Mouse (Mus musculus): ENCODE measurements around the gene Psmg3. TPM values are rescaled to one million over a fixed set of nuclear protein-coding genes. Genes with fewer than 3 reads are reported as not detected.

Psmg3 gene
- total RNA-seq, 2 experiments from 2014 or later = 30.9 to 32.5 TPM

DNA sequence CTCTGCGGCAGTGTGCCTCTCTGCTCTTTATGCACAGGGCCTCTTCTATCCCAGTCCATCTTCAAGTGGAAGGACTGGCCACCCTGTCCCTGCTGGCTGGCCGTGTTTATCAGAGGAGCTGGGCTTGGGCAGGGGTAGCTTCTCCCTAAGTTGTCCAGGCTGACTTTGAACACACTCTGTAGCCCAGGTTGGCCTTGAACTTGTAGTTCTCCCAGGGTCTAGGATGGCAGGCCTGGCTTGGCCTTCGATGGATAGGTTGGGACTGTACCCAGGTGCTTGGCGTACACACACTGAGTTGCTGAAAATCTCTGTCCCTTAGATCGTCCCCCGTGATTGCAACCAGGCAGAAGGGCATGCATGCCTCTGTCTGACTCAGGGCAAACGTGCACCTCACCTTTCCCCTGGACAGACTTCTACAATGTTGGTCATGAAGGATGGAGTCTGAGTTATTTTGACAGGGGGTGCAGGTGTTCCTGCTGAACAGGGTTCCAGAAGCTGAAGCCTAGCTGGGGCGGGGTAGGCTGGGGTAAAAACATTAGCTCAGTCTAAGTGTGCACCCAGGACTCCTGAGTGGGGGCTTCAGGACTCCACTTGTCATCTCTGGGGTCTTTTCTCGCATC lies 30.6 kb downstream of the Psmg3 start:
- ATAC-seq (replicated peaks; ENCODE audit: poor library complexity) = no peak

DNA sequence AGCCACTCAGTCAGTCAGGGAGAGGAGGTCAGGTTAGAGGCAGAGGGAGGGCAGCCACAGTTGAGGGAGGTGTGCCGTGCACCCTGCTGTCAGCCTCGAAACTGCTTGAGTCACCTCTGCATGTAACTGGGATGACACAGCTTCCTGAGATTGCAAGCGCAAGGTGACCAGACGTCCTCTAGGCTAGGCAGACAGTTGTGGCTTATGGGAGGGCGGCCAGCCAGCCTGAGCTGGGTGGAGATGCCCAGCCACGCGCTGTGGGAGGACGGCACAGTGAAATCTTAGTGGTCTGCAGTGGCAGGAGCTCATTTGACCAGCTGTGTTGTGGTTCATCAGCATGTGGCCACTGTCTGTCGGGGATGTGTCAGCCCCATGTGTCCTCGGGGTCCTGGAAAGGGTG lies 31.7 kb downstream of the Psmg3 start:
- peak; percentile 42 for ATAC-seq (replicated peaks; ENCODE audit: poor library complexity)

DNA sequence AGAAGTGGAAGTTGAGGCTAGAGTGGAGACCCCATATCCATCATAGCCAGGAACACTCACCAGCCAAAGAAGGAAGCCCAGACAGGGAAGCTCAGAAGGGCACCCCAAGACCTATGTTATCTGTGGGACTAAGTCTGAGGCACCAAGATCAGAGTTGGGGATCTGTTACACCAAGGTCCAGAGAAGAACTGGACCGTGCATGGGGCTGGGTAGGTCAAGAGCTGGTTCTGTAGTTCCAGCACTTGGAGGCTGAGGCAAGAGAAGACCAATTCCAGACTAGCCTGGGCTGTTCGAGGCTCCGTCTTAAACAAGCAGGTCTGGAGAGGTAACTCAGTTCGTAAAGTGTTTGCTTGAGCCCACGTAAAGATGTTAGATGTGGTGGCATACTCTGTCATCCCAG lies 32.5 kb downstream of the Psmg3 start:
- ATAC-seq (replicated peaks; ENCODE audit: poor library complexity) = no peak

DNA sequence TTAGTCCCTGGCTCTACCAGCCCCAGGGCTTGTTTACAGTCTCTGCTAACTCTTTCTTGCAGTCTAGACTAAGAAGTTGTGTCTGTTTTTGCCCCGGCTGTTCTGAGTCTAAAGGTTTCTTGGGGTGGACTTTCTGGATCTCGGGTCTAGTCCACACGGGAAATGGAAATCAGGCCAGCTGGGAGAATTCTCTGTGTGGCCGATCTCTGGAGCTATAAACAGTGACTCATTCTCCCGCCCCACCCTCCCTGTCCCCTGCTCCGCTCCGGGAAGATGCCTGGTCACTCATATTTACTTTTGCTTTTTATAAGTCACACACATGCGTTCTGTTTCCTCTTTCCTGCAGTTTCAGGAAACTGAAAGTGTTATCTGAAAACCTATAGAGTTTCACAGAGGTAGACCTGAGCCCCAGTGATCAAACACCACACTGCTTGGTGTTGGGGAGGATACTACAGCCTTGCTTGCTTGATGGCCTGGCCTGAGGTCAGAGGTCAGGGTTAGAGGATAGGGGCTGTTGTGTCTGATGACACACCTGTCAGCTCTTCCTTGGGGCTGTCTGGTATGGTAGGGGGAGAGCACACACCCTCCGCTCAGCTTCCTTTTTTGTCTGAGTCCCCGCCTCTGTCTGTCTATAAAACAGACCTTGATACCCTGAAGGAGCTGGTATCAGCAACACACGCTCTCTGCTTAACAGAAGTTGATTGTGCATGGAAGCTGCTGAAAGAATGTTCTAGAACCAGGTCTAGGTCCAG lies 33.2 kb downstream of the Psmg3 start:
- ATAC-seq (replicated peaks; ENCODE audit: poor library complexity) = no peak

DNA sequence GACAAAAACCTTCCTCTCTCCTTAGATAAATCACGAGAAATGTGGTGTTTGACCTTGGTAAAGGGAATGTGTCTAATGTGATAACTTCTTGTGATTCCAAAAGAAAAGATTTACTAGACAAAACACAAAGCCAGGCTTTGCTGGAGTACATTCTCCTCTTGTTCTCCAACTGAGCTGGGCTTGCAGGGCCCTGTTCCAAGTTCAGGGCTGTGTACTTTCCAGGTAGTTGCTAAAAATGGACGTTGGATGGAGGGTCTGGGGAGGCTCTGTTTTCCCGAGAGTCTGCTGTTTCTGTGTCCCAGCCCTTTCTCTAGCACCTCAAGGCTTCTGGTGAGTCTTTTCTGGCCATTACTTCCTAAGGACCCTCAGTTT lies 33.7 kb downstream of the Psmg3 start:
- no peak for ATAC-seq (replicated peaks; ENCODE audit: poor library complexity)

DNA sequence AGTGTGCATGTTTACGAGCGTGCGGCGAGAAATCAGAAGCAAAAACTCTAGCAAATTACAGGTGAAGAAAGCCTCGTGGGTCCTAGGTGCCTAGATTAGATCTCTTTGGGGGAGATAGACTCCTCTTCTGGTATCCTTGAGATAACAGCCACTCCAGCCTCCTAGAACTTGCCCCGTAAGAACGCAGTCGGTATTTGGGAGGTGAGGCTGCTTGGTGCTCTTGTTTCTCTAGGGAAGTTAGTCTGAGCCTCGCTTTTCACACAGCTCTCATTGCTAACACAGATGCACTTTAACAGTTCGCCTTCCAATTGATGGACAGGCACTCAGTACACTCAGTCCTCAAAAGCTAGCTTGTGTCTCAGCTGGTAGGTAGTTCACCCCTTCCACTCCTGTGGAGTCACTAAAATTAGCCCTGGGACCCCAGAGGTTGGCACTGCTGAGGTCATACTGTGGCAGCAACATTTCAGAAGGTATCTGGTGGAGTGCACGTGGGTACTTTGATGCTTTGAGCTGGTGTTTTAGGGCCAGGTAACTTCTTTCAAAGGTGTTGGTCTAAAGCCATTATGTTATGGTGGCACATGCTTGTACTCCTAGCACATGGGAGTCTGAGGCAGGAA lies 34.4 kb downstream of the Psmg3 start:
- ATAC-seq (replicated peaks; ENCODE audit: poor library complexity) = no peak

DNA sequence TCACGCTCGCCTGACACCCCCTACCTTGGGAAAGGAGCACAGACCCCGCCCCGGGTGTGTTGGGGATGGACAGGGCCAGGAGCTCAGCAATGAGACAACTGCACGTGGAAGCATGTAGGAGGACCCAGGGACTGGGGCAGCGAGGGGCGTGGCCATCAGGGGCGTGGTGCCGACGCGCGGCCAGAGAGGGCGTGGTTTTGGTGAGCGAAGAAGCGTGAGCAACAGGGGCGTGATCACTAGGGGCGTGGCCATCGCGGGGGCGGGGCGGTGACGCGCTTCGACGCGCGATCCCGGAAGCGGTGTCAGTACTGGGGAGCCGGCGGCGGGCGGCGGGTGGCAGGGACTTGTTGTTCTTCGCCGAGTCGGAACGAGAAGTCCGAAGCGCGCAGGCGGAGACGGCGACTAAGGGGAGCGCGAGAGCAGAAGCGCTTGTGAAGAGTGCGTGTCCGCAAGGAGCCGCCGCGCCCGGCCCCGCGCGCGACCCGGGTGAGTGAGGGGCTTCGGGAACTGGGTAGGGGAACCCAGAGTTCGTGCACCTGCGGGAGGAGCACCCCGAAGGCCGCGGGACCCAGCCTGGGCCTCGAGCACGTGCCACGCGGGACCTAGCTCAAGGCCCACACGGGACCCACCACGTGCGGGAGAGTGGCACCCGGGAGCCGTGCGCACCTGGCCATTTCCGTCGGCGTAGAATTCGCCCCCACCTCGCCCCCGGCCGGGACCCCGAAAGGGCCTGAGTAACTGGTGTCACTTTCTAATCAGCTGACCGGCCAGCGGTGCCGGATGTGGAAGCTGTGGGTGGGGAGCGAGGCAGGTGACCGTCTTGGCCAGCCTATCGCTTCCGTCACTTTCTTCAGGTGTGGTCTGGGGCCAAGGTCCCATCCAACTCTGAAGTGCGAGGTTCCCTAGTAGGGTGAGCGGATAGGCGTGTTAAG lies 35.2 kb downstream of the Psmg3 start, which contains the start of gene Mafk:
Mafk (plus strand) TSS at position 287 of the 932 bp plus-strand sequence.
- ATAC-seq (replicated peaks; ENCODE audit: poor library complexity) = peak; percentile 77

DNA sequence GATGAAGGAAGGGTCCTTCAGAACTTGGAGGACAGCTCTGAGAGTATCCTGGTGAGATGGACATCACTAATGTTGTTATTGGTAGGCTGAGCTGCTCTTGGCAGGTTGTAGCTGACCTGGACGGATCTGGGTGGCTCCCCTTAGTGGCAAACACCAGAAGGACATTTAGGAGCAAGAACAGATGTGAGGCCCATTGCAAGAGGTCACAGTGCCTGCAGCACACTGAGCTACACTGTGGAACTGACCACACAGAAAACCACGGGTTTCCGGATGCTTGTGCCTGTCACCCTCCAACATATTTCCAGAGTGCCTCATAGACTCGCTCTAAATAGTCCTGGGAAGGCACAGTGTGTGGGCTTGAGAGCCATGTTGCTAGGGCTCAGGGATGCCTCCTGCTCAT lies 37.2 kb downstream of the Psmg3 start:
- peak; percentile 42 for ATAC-seq (replicated peaks; ENCODE audit: poor library complexity)

DNA sequence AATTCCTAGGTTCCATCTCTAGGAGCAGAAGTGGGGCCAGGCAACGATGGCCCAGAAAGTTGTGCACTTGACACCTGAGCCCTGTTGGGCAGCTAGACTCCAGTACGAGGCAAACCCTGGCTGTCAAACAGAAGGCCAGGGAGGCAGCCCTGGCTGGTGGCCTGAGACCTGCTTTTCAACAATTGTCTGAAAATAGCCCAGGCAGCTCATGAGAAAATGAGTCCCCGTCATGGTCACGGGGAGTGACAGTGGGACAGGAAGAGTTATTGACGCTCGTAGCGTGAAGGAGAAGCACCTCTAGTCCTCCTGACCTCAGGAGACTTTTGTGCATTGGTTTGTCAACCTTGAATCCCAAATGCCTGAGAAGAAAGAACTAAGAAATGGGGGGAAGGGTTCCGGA lies 45.3 kb downstream of the Psmg3 start:
- no peak for ATAC-seq (replicated peaks; ENCODE audit: poor library complexity)

DNA sequence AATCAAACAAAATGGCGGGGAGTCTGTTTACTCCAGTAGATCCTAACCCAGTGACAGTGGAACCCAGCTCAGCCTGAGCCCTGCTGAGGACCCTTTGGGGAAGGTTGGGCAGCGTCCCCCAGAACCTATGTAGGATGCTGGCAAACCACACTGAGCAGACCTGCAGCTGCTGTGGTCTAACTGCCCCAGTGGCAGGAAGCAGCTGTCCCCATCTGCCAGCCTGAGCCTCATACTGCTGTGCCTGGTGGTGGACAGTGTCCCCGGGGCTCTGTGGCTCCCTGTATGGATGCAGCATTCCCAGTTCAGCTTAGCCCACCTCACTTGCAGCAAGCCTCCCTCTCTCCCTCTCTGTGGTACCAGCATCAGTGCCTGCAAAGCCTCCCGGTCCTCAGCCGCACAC lies 49.7 kb downstream of the Psmg3 start:
- peak; percentile 78 for ATAC-seq (replicated peaks; ENCODE audit: poor library complexity)

DNA sequence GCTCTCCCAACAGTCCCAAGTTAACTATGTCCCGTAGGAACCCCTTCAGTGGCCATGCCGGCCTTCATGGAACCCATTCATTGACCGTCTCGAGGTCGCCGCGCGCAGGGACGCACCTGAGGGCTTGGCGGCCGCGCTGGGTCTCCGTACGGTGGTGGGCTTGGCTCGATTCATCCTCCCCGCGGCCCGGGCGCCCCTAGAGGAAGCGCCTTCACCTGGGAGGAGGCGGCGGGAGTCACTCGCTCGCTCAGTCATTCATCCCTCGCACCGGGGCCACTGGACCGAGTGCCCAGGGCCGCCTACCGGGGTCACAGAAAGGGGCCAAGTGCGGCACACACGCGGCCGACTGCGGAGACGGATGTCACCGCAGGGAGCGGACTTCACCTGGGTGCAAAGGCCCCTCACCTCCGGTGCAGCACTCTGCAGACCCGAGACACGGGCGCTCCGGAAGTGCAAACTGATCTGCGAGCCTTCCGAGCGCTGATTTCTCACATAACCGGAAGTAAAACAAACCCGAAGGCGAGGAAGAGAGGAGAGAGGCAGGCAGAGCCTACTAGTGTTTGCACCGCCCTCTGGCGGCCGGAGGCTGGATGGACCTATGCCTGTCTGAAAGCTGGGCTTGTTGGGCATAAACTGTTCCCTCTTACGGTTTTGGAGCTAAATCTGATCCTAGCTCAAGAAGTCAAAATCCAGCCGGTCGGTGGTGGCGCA lies 51.3 kb downstream of the Psmg3 start, which contains the start of gene Ints1:
Ints1 (minus strand) TSS at position 459 of the 711 bp plus-strand sequence.
- ATAC-seq (replicated peaks; ENCODE audit: poor library complexity) = peak; percentile 92

Other genes with a start within 250 kb of the Psmg3 start
- gene Micall2, start 90.5 kb downstream of the Psmg3 start, total RNA-seq (2015) = 7.0 and 8.0 TPM in 2 replicates
- gene Micall2, start 90.5 kb downstream of the Psmg3 start, total RNA-seq (2017) = 2.5 and 3.9 TPM in 2 replicates
- 63.8 and 65.1 TPM in 2 replicates for gene Ints1, start 51.2 kb downstream of the Psmg3 start, total RNA-seq (2015)
- 41.0 and 47.0 TPM in 2 replicates for gene Ints1, start 51.2 kb downstream of the Psmg3 start, total RNA-seq (2017)
- gene Mafk, start 35.4 kb downstream of the Psmg3 start, total RNA-seq (2015) = 11.0 and 13.4 TPM in 2 replicates
- gene Mafk, start 35.4 kb downstream of the Psmg3 start, total RNA-seq (2017) = 22.7 and 27.0 TPM in 2 replicates
- gene Tmem184a, start 7.0 kb downstream of the Psmg3 start, total RNA-seq (2015) = 0.10 TPM in 1 of 2 replicates, not detected in the other
- not detected in 2 replicates for gene Tmem184a, start 7.0 kb downstream of the Psmg3 start, total RNA-seq (2017)
- gene Gm26938, start 478 bp downstream of the Psmg3 start, total RNA-seq (2015) = not detected in 2 replicates
- not detected in 2 replicates for gene Gm26938, start 478 bp downstream of the Psmg3 start, total RNA-seq (2017)
- 0.02 TPM in 1 of 2 replicates, not detected in the other for gene Elfn1, start 81.1 kb upstream of the Psmg3 start, total RNA-seq (2015)
- not detected in 2 replicates for gene Elfn1, start 81.1 kb upstream of the Psmg3 start, total RNA-seq (2017)